Mouse (Mus musculus) embryo, embryonic 11.5 days (tissue): ENCODE data around the gene Scube2.

Source experiments
- DNase-seq: peaks from one replicate; pipeline ENCODE4 v3.0.0-alpha.2; 2012; ENCODE audit warnings: low read depth, low spot score

Gene Scube2

GRCm38 (mm10) chr7:109865370-109866229, at the start of gene Scube2:
Scube2 (minus strand) TSS chr7:109865679.
- DNase-seq: no peak

DNA sequence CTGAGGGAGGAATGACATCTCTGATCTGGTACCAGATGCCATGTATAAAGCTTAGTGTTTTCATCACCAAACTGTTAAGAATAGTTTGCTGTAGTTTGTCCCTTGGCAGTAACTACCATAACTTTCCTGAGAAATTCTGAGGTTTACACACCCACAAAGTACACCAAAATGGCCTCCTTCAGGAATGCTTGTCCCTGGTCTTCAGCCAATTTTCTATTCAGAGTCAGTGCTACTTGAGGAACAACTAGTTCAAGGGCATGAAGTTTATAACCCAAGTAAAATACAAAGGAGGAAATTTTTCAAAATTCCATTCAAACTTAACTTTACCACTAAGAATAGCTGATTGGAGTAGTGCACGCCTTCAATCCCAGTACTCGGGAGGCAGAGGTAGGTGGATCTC, 40.7 kb upstream of the Scube2 start:
- no peak for DNase-seq

GRCm38 (mm10) chr7:109900921-109901320, 35.4 kb upstream of the Scube2 start:
- no peak for DNase-seq

- DNase-seq: no peak
Measured at GRCm38 (mm10) chr7:109898911-109899310, 33.4 kb upstream of the Scube2 start.

GRCm38 (mm10) chr7:109892530-109892929, 27.1 kb upstream of the Scube2 start:
- peak; percentile 52 for DNase-seq

- no peak for DNase-seq
Measured at GRCm38 (mm10) chr7:109891786-109892185, 26.3 kb upstream of the Scube2 start.

DNA sequence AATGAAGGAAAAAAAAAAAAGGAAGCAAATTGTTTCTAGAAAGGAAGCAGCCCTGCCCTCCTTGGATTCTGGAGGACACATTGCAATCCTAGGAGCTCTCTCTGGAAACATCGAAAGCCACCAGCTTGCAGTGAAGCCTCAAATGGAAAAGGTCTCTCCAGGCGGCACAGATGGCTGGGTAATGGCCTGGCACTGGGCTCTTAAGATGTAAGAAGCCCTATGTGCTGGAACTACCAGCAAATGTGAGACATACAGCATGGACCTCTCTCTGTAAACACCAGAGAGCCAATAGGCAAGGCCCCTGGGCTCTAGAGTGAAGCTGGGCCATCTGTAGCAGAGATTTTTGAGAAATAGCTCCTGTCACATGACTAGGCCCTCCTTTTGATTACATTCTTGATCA, 24.8 kb upstream of the Scube2 start:
- DNase-seq: no peak

DNA sequence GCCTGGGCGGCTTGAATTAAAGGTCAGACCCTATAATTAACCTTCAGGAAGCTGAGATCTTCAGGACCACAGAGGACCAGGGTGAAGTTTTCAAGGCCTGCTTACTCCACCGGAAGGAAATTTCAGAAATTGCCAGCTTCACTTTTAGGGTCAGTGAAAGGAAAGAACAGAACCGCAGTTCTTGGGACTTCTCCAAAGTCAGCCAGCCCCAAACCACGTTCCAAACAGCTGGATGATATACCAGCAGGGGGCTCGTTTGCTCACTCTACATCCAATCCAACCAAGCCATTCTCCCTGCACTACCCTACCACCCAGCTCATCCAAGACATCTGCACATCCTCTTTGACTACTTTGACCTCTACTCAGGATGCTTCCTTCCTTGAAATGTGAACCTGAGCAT, 23.8 kb upstream of the Scube2 start:
- DNase-seq: no peak

DNA sequence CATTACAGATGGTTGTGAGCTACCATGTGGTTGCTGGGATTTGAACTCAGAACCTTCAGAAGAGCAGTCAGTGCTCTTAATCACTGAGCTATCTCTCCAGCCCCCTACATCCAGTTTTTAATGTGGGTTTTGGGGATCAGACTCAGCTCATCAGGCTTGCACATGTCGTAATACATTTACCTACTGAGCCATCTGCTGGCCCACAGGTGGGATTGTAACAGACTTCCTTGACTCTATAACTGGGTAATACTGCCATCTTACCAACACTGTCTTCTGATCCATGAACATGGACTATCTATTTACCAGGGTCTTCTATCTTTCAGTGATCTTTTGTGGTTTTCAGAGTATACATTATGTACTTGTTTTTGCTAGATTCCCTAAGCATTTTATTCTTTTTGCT, 20.8 kb upstream of the Scube2 start:
- no peak for DNase-seq

GRCm38 (mm10) chr7:109882574-109882973, 17.1 kb upstream of the Scube2 start:
- DNase-seq: no peak

DNA sequence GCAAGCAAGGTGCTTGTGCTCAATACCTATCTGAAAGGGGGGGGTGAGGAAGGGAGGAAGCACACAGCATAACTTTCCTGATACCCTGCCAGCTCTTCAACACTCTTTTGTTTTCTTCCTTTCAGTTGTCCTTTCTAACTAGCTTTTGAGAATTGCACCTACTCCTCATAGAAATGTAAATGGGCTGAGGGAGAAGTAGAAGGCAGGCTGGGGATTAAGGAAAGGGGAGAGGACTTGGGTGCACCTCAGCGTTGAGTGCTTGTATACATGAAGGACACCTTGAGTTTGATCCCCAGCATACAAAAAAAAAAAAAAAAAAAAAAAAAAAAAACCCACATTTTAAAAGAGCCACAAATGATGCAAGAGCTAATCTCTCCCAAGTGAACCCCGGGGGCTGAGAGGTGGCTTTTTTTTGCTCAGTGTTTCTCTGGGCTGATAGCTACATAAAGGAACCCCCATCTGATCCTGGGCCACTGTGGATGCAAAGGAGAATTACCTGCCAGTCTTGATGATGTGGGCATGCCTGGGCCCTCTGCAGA, 16.2 kb upstream of the Scube2 start:
- DNase-seq: no peak

GRCm38 (mm10) chr7:109879158-109879557, 13.7 kb upstream of the Scube2 start:
- no peak for DNase-seq

DNA sequence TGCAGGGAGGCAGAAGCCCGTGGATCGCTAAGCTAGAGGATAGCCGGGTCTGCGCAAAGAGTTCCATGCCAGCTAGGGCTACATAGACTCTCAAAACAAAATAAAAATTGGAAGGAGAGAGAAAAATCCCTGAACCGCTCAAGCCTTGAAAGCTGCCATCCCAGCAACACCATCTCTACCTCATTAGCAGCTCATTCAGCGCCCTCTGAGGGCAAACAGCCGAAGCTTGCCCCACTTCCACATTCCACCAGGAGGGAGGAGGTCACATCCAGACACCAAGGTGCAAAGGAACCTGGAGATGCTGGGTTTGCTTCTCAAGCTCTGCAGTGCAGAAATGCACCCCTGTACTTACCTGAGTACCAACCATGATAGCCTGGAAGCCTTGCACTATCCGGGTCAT, 10.6 kb upstream of the Scube2 start:
- no peak for DNase-seq

- no peak for DNase-seq
Measured at GRCm38 (mm10) chr7:109875598-109875997, 10.1 kb upstream of the Scube2 start.

GRCm38 (mm10) chr7:109875033-109875432, 9.6 kb upstream of the Scube2 start:
- no peak for DNase-seq

DNA sequence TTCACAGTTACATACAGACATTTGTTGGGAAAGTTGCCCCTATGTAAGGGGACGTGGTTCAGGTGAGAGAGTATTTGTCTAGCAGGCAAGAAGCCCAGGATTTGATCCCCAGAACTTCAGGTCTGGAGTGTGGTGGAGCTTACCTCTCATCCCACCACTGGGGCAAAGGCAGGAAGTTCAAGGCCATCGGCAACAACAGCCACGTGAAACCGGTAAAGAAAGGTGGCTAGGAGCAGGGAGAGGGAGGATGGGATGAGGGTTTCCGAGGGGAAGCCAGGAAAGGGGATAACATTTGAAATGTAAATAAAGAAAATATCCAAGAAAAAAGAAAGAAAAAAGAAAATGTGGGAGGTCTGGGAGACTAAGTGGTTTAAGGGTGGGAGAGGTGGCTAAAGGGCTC, 7.7 kb upstream of the Scube2 start:
- DNase-seq: no peak

DNA sequence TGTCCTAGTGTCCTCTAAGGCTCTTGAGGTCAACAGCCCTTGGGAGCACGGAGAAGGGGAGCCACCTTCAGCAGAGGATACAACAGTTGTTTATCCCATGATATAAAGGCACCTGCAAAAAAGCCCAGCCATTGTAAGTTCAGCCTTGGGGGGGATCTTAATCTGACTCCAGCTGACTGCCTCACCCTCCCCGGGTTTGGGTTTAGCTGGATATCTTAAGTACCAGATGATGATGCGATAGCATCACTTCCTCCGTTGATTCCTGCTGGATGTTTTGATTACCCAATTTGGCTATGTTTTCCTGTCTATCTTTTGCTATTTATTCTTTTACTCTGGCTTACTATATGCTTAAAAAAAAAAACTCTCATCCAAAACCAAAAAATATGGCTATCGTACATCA, 5.8 kb upstream of the Scube2 start:
- no peak for DNase-seq

DNA sequence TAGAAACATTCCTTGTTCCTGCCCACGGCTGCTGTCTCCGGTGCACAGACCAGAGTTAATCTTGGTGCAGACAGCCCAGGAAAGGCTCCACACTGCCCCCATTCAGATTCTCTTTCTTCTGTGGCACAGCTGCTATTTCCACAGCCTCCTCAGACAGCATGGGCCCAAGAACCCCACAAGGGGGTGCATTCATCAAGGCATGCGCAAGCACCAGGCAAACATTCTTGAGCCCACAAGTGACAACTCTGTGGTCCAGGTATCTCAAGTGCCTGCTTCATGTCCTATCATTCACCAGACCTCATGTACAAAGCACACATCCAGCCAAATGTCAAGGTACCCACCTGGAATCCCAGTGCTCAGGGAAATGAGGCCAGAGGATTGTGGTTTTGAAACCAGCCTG, 3.0 kb upstream of the Scube2 start:
- DNase-seq: no peak

DNA sequence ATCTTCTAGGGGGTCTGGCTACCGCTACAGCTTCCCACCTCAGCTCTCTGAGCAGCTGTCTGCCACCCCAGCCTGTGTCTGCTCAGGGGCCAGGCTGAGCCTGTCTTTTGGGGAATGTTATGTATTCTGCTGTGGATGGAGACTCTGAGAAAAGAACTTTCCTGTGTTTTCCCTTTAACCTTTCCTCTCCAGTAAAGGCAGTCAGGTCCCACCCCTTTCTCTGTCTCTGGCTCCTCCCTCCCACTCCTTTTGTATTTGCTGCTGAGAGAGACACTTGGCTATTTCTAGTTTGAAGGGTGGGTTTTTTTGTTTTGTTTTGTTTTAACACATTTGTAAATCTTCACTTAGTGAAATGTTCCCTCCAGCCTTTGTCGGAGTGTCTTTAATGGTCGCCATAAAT, 1.2 kb upstream of the Scube2 start:
- no peak for DNase-seq

GRCm38 (mm10) chr7:109863561-109863960, 1.9 kb downstream of the Scube2 start:
- no peak for DNase-seq

DNA sequence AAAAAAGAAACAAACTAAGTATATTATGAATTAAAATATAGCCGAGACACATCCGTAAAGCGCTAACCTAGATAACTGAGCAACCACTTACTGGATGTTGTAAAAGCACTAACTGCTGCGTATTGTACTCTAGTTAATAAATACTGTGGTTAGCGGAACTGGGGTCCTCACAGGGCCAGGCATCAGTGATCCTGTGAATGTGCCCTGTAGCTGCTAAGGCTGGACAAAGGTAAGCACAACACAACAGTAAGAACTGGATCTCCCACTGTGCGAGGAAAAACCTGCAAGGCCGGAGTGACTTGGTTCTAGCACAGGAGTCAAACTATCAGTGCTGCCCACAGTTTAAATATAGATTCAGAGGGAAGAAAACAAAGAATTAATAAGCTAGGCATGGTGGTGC, 5.3 kb downstream of the Scube2 start:
- no peak for DNase-seq

GRCm38 (mm10) chr7:109859354-109859753, 6.1 kb downstream of the Scube2 start:
- DNase-seq: no peak

GRCm38 (mm10) chr7:109852752-109853212, 12.7 kb downstream of the Scube2 start:
- DNase-seq: no peak
